Mouse (Mus musculus) cerebellum, adult (tissue): ENCODE results near the gene Mmp25.

Source experiments
- ATAC-seq: cut with Nextera tagmentation; 2 replicates; pipeline ENCODE4 v1.9.2; 2017; ENCODE audit warnings: mild to moderate bottlenecking, moderate library complexity, mixed read lengths; ENCODE audit not compliant: insufficient number of reproducible peaks, low FRiP score, low TSS enrichment

The Mmp25 gene

DNA sequence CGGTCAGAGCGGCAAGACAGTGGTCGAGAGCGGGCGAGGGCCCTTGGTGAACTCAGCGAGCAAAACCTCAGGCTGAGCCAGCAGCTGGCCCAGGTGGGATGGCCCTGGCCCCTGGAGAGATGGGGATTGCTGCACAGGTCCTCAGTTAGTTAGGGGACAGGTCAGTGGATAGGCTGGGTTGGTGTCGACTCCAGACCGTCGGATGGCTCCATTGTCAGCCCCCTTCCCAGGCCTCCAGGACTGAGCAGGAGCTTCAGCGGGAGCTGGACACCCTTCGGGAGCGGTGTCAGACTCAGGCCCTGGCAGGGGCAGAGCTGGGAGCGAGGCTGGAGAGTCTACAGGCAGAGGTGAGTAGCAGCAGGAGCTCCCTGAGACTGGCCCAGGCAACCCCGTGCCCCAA lies 20.4 kb upstream of the Mmp25 start:
- ATAC-seq, result no peak

DNA sequence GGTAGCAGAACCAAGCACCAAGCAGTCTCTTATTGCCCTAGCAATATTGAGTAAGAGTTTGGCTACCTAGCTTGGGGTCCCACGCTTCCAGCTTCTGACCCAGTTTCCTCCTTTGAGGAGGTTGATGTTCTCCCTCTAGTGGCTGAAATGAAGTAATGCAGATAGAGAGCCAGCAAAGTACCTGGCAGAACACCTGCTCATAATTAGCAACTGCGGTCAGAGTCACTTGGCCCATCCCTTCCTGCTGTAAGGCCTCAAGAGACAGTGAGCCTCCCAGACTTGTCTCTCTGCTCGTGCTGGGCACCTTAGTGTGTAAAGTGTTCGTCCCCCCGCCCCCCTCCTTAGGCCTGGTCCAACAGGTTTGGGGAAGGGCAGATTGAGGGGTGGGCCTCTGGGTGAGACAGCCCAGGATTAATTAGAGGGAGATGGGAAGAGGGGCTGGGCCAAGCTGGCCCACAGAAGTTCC lies 19.5 kb upstream of the Mmp25 start:
- no peak; the same call in 1 of the 2 replicates for ATAC-seq

DNA sequence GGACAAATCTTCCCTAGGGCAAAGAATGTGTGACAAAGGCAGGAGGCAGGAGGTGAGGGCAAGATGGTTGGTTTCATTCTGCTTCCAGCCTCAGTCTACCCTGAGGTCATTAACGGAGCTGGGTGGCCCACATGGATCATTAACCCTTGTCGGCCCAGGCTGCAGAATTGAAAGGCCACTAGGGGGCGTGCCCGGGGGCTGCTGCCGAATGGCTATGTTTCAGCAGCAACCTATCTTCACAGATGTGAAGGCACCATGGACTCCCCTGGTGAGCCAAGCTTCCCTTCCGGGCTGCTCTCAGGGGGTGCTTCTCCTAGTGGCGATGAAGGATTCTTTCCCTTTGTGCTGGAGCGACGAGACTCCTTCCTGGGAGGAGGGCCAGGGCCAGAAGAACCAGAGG lies 16.4 kb upstream of the Mmp25 start:
- ATAC-seq, result no peak

DNA sequence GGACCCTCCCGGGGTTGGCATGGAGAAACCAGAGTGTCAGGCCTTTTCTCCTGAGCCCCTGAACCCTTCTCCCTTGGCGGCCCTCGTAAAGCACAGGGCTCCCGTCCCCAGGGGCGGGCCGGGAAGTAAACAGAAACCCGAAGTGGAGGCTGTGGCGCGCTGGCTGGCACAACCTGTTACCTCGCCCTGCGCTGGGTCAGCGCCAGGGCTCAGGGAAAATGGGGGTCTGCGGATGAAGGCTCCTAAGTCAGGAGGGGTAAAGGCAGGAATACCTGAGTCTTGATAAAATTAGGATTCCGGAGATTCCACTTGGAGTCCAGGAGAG lies 15.8 kb upstream of the Mmp25 start:
- no peak for ATAC-seq

- ATAC-seq, result no peak
These were observed 15.2 kb upstream of the Mmp25 start, which contains the start of gene Bicdl2 for GRCm38 (mm10) chr17:23660117-23660875. TSS of gene Bicdl2 (plus strand) at chr17:23660506.

- no peak for ATAC-seq
These were observed 13.4 kb upstream of the Mmp25 start for GRCm38 (mm10) chr17:23658450-23658849.

DNA sequence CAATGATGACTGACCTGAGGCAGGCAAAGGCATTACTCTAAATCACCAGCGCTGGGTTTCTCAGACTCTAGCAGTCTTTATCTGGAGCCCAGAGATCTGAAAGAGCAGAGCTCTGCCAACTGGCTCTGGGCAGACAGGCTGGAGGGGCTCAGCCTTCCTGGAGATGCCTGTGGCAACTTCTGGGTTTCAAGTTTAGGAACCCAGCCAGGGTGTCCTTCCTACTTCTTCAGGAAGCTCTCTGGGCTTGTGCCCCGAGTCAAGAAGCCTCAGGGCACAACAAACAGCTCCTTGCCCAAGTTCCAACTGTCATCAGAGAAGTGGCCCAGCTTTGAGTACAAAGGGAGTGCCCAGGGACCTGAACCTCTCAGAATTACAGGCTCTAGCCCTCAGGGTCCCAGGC lies 9.3 kb upstream of the Mmp25 start:
- no peak for ATAC-seq

- no peak for ATAC-seq
These were observed 8.9 kb upstream of the Mmp25 start for GRCm38 (mm10) chr17:23654001-23654400.

GRCm38 (mm10) chr17:23653324-23653723 lies 8.2 kb upstream of the Mmp25 start:
- ATAC-seq, result no peak

DNA sequence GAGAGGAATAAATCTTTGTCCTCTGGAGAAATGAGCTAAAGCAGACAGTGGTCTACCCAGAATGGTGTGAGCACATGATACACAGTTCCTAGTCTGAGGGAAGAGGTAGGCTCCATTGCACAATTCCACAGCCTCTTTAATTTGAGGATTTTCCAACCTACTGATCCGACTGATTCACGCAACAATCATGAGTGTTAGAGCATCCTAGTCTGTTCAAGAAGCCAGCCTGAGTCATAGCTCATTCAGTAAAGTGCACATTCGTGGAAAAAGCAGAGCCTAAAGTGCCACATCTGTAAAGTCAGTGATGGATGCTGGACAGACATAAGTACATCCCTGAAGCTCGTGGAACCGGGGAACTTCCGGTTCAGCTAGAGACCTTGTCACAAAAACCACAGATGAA lies 6.3 kb upstream of the Mmp25 start:
- no peak for ATAC-seq

- no peak for ATAC-seq
These were observed 817 bp upstream of the Mmp25 start for GRCm38 (mm10) chr17:23645894-23646293.

GRCm38 (mm10) chr17:23631241-23631640 lies 13.8 kb downstream of the Mmp25 start:
- ATAC-seq, result no peak

- peak; percentile 66; the same call in 1 of the 2 replicates for ATAC-seq
These were observed 14.7 kb downstream of the Mmp25 start for GRCm38 (mm10) chr17:23630195-23631020.

DNA sequence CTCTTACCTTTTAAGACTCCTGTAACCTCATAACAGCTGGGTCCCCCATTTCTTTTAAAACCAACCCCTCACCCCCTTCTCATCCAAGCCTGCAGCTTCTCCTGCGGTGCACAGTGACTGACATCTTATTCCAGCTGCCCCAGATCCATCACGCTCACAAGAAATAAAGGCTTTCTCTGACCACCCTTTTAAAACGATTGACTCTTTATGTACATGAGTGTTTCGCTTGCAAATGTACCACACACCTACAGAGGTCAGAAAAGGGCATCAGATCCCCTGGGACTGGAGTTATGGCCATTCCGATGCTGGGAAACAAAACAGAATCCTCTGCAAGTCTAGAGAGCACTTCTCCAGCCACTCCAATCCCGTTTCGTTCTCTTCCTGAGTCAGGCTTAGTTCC lies 17.3 kb downstream of the Mmp25 start:
- ATAC-seq, result no peak

DNA sequence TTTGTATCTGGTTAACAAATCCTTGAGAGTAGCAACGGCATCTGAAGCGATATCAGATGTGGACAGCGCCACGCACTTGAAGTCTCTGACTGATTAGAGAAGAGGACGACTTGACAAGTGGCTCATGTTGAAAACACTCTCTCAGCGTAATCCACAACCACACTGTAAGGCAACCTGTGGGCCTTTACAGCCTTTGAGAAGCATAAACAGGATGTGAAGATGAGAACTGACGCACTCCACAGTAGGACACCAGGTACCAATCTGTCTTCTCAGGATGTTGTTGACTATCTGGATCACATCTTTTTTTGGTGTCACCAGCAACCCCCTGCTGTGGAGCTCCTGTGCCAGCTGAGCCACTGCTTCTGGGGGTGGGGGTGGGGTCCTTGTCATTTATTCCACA lies 24.7 kb downstream of the Mmp25 start:
- ATAC-seq, result no peak

DNA sequence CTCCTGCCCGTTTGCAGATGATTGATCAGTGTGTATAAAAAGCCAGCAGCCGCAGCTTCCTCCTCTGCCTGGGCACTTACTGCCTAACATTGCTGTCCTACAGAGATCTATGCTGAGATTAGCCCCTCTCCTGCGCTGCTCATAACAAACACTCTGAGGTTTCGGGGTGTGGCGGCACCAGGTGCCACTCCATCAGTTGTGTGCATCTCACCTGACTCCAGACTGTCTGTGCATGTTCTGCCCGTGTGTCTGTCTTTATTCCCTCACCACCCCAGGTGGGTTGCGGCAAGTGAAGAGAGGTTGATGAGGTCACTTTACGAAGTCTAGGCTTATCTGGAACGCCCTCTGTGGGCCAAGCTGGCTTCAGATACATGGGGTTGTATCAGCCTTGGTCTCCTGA lies 28.0 kb downstream of the Mmp25 start:
- ATAC-seq, result no peak

- ATAC-seq, result peak; percentile 52; the same call in 1 of the 2 replicates
These were observed 34.7 kb downstream of the Mmp25 start for GRCm38 (mm10) chr17:23610361-23610800.

- peak; percentile 40; the same call in 1 of the 2 replicates for ATAC-seq
These were observed 35.5 kb downstream of the Mmp25 start for GRCm38 (mm10) chr17:23609612-23610011.

DNA sequence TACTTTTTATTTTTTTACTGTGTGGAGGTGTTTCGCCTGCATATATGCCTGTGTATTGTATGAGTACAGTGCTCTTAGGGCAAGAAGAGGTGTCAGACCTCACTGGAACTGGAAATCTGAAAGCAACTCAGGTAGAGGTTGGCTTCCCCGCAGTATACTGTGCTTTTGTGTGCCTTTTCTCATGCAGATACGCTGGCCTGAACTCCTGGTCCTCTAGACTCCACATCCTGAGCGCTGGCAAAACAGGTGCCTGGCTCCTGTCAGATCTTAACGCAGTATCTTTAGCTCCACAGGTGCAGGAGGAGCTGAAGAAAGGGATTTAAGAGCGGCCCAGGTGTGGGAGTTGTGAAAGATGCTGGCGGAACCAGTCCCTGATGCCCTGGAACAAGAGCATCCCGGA lies 39.9 kb downstream of the Mmp25 start:
- no peak for ATAC-seq

- ATAC-seq, result no peak
These were observed 40.7 kb downstream of the Mmp25 start for GRCm38 (mm10) chr17:23604394-23604793.

GRCm38 (mm10) chr17:23603542-23603941 lies 41.5 kb downstream of the Mmp25 start:
- ATAC-seq, result no peak
